Mouse (Mus musculus) liver, adult 2 months (tissue): Measurements from ENCODE around the gene Zbtb20.

Source experiments
- CTCF ChIP-seq: fragments of 200-500 bp; IDR thresholded peaks from 2 replicates; pipeline ENCODE4 v1.5.1; 2011; ENCODE audit warnings: low read depth, low read length, control low read depth
- POLR2A ChIP-seq: fragments of 200-500 bp; IDR thresholded peaks from 2 replicates; pipeline ENCODE4 v1.6.1; 2011; ENCODE audit warnings: low read length, control low read depth; ENCODE audit not compliant: insufficient read depth; ENCODE audit errors: extremely low read depth

DNA sequence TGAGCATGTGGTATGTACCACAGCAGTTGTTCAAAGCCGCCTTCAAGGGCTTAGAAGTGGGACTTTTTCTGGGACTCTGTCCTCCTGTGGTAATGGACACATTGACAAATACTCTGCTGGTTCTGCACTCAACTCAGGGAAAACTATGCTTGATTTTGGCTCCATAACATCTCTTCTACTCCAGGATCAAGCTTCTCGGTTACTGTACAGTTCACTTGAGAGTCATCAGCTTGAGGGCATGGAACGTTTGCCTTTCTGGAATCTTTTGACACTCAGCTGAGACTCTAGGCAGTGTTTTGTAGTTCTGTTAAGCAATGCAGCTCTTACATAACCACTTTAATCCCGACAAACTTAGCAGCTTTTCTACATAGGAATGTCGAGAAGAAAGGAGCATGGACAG, 36.1 kb downstream of the Zbtb20 start:
- TF ChIP-seq CTCF: no peak
- TF ChIP-seq POLR2A: no peak
